Mouse (Mus musculus): ENCODE measurements around the gene Gm20388.

- no peak for TF ChIP-seq CTCF (IDR thresholded peaks at IDR 0.05; ENCODE audit: borderline replicate concordance, insufficient read depth, low read depth, low read length)
- TF ChIP-seq POLR2A (IDR thresholded peaks at IDR 0.05; ENCODE audit: borderline replicate concordance, insufficient read depth, low read length): no peak
These were observed 3713.6 kb downstream of the Gm20388 start for GRCm38 (mm10) chr8:123624274-123624673.
